8 mouse cellular contexts compared by ENCODE assay signal in the genomic region with DNA sequence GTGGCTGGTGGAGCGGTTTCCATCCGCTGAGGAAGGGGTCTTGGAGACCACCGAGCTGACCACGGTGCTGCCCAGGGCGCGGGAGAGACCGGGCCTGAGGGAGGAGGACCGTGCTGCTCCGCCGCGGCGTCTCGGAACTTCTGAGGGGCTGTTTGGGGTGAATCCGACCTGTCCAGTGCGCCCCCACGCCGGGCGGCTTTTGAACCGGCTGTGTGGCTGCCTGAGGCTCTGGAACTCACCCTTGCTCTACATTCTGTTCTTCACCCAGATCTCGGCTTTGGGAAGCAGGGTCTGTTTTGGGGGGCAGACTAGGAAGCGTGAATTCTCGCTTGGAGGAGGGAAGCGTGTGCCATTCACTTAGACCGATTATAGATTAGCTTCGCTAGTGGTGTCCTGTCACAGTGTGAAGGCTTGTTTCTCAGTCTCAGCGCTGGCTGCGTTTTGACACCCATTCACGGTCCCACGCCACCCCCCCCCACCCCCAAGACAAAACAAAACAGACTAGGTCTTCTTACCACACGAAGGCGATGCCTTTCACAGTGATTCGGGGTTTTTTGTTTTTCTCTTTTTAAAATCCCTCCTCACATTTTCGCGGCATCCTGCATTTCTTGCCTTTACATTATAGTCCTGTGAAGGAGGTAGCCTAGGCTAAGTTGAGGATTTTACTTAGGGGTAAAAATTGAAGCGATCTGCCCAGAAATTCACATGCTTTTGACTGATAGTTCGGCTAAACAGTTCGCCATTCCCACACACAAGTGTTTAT. TPM values are rescaled to one million over a fixed set of nuclear protein-coding genes. Genes with fewer than 3 reads are reported as not detected.
DNase-seq lines count a peak whose midpoint lies in the region; ATAC-seq and TF ChIP-seq lines count a peak whose summit lies in the region.

No protein-coding gene starts in this region.

- no peaks in the 10 kb centered on the region for H3K9me3 ChIP-seq in liver, embryonic 11.5 days (ENCODE audit: control insufficient read depth, low read length)

- peaks cover 7% of the 10 kb centered on the region for H3K4me1 ChIP-seq in bone marrow macrophage, adult 2 months (ENCODE audit: control insufficient read depth, insufficient read depth, low read length)
- H3K4me1 ChIP-seq in liver, embryonic 11.5 days (replicated peaks; ENCODE audit: control insufficient read depth, insufficient read depth, low read length): peaks cover 25% of the 10 kb centered on the region

- TF ChIP-seq POLR2A in bone marrow macrophage, adult 2 months (IDR thresholded peaks at IDR 0.05; ENCODE audit: borderline replicate concordance, low read depth, low read length): no peak

- ATAC-seq in granulocyte monocyte progenitor cell, adult 5-6 weeks (replicated peaks; ENCODE audit: poor library complexity, severe bottlenecking): peak; percentile 32
- ATAC-seq in liver, embryonic 11.5 days (replicated peaks; ENCODE audit: low FRiP score): peak; percentile 22
- peak; percentile 3; the same call in 1 of the 2 replicates for ATAC-seq in neutrophil, adult 5-6 weeks (ENCODE audit: extremely low read depth, insufficient number of reproducible peaks, low FRiP score, poor library complexity, severe bottlenecking)

- no peaks in the 10 kb centered on the region for H3K27me3 ChIP-seq in liver, embryonic 11.5 days (replicated peaks; ENCODE audit: control insufficient read depth, insufficient read depth, low read length)

- 2% methylated on average over 35 of the region's 37 CpGs for WGBS in liver, embryonic 11.5 days

- peak overlapping the region; percentile 73 for H3K4me3 ChIP-seq in bone marrow macrophage, adult 2 months (ENCODE audit: insufficient read depth, low read length)
- H3K4me3 ChIP-seq in liver, embryonic 11.5 days (ENCODE audit: low read depth, low read length): peak overlapping the region; percentile 94

- H3K27ac ChIP-seq in bone marrow macrophage, adult 2 months (ENCODE audit: insufficient read depth, low read depth, low read length): peak overlapping the region; percentile 59
- peak overlapping the region; percentile 97 for H3K27ac ChIP-seq in liver, embryonic 11.5 days (ENCODE audit: low read depth, low read length)

- H3K4me2 ChIP-seq in liver, embryonic 11.5 days: peak overlapping the region; percentile 85

- peaks cover 6% of the 10 kb centered on the region for H3K36me3 ChIP-seq in liver, embryonic 11.5 days (ENCODE audit: control insufficient read depth, insufficient read depth, low read length)

- H3K9ac ChIP-seq in liver, embryonic 11.5 days (ENCODE audit: low read depth, low read length): peak overlapping the region; percentile 100

- no peak for TF ChIP-seq CTCF in bone marrow macrophage, adult 2 months (IDR thresholded peaks at IDR 0.05; ENCODE audit: low read depth, low read length)

- peak; percentile 23 for DNase-seq in retina, postnatal 7 days (ENCODE audit: low read depth, low spot score)
- no peak for DNase-seq in retina, embryonic 14.5 days (ENCODE audit: low spot score)
- no peak for DNase-seq in liver, embryonic 11.5 days (ENCODE audit: low spot score)
- DNase-seq in adrenal gland, postnatal 10 days: no peak
- DNase-seq in spleen, postnatal 10 days (ENCODE audit: low spot score in 2 of 2): no peak

RNA-seq across cellular contexts. Expression of gene Bcl2l13, which starts 0.6 kb away (rescaled TPM):
- 10.7 and 13.5 TPM in 2 replicates for polyA plus RNA-seq in bone marrow macrophage, adult 2 months (2012; ENCODE audit: insufficient read depth, insufficient read length, missing spikeins)
- 27.9 and 36.8 TPM in 2 replicates for total RNA-seq in granulocyte monocyte progenitor cell, adult 5-6 weeks (2014; fragmentation: Nextera tagmentation)
- total RNA-seq in granulocyte monocyte progenitor cell, adult 5-6 weeks (2017): 18.7 and 27.6 TPM in 2 replicates
- polyA plus RNA-seq in liver, embryonic 11.5 days (2014; fragmentation: Nextera tagmentation; extraction: Ambion mirVana): 52.3 and 66.2 TPM in 2 replicates
- 10.6 and 12.9 TPM in 2 replicates for total RNA-seq in neutrophil, adult 5-6 weeks (2017)
- total RNA-seq in adrenal gland, postnatal 10 days (2021): 10 to 100 TPM; 91.5 to 95.8 TPM

RNA-seq across cellular contexts. Expression of gene Atp6v1e1, which starts 14.0 kb away (rescaled TPM):
- 283 and 322 TPM in 2 replicates for polyA plus RNA-seq in bone marrow macrophage, adult 2 months (2012; ENCODE audit: insufficient read depth, insufficient read length, missing spikeins)
- total RNA-seq in granulocyte monocyte progenitor cell, adult 5-6 weeks (2014; fragmentation: Nextera tagmentation): 118 and 138 TPM in 2 replicates
- 128 and 131 TPM in 2 replicates for total RNA-seq in granulocyte monocyte progenitor cell, adult 5-6 weeks (2017)
- polyA plus RNA-seq in liver, embryonic 11.5 days (2014; fragmentation: Nextera tagmentation; extraction: Ambion mirVana): 160 and 164 TPM in 2 replicates
- 160 and 192 TPM in 2 replicates for total RNA-seq in neutrophil, adult 5-6 weeks (2017)
- 100 to 1,000 TPM; 225 to 226 TPM for total RNA-seq in adrenal gland, postnatal 10 days (2021)
